Mouse (Mus musculus): ENCODE measurements around the gene Nol10. TPM values are rescaled to one million over a fixed set of nuclear protein-coding genes. Genes with fewer than 3 reads are reported as not detected.

The Nol10 gene
- total RNA-seq (2012; rRNA removed) (19.2 and 21.6 TPM in 2 replicates), polyA plus RNA-seq (2012; ENCODE audit: insufficient read depth in 1 of 2, insufficient read length in 2 of 2, low read depth in 1 of 2, low replicate concordance in 2 of 2, missing spikeins in 1 of 2) (100 to 1,000 TPM in 1 of 2 experiments, 10 to 100 TPM in 1; 44.2 to 128 TPM)

DNA sequence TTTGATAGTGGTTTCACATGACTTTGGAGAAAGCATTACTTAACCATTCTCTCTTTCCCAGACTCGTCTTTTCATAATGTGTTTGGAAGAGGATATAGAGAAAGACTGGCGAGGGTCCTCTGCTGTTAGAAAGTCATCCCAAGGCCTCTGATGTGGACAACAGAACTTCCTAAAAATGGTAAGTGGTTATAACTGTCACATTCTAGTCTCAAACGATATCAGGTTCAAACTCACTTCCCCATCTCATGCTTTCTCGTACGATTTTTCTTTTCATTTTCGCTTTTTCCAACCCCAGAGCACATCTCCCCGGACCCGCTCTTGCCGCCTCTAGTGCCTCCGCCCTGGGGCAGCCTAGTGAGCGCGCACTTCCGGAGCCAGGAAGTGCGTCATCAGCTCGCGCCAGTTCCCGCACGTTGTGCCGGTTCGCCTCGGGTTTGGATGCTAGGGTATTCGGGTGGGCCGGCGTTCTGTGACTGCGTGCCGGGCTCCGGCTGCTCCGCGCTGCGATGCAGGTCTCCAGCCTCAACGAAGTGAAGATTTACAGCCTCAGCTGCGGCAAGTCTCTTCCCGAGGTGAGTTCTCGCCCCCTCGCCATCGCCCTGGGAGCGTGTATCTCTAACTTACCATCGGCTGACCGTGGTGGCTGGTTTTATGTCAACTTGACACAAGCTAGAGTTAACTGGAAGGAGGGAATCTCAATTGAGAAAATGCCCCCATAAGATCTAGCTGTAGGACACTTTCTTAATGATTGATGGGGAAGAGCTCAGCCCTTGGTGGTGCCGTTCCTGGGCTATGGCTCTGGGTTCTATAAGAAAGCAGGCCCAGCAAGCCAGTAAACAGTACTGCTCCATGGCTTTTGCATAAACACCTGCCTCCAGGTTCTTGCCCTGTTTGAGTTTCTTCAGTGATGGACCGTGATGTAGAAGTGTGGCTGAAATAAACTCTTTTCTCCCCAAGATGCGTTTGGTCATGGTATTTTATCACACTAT is at the start of gene Nol10:
Nol10 (plus strand) TSS at position 411 of the 989 bp plus-strand sequence.
- peak; percentile 94 for DNase-seq (ENCODE audit: low read depth, low spot score)
- Histone ChIP-seq H3K4me3 (ENCODE audit: control insufficient read depth in 1 of 2, insufficient read depth in 1 of 2, low read depth in 2 of 2, low read length in 2 of 2) (peak within 1 kb of the TSS; percentile 70 to 81), H3K9ac (ENCODE audit: control insufficient read depth, low read depth, low read length, poor library complexity, severe bottlenecking) (peak within 1 kb of the TSS; percentile 73), H3K79me2 (ENCODE audit: control insufficient read depth, insufficient read depth, low read length, poor library complexity) (peaks cover 27% of the 10 kb centered on the region), H3K36me3 (ENCODE audit: control insufficient read depth in 1 of 2, insufficient read depth in 2 of 2, low read length in 2 of 2) (peaks cover 0 to 13% of the 10 kb centered on the region in 2 experiments; a peak in 2 of 4 replicates), H3K9me3 (replicated peaks; ENCODE audit: insufficient read depth, low read length) (no peaks in the 10 kb centered on the region), H3K27ac (ENCODE audit: control insufficient read depth, low read depth, low read length) (peak within 1 kb of the TSS; percentile 78), H3K4me1 (ENCODE audit: control insufficient read depth in 1 of 2, insufficient read depth in 2 of 2, low read length in 2 of 2) (peaks cover 3 to 10% of the 10 kb centered on the region in 2 experiments; a peak in 3 of 4 replicates), H3K27me3 (ENCODE audit: control insufficient read depth in 1 of 2, insufficient read depth in 2 of 2, low read length in 2 of 2) (no peaks in the 10 kb centered on the region)
- TF ChIP-seq SMC3 (IDR thresholded peaks at IDR 0.05; ENCODE audit: low read depth, low read length) (no peak), NRF1 (IDR thresholded peaks at IDR 0.05; ENCODE audit: insufficient read depth, low read depth, low read length, poor library complexity, severe bottlenecking) (no peak), ELF1 (IDR thresholded peaks at IDR 0.05; ENCODE audit: low read depth, low read length) (peak; percentile 49; the same call in 1 of the 2 replicates), POLR2A (IDR thresholded peaks at IDR 0.05; ENCODE audit: control insufficient read depth in 1 of 2, insufficient read depth in 1 of 2, low read depth in 1 of 2, low read length in 2 of 2, poor library complexity in 1 of 2) (peak; percentile 69 to 94; a peak in 2 of 4 replicates), TBP (IDR thresholded peaks at IDR 0.05; ENCODE audit: low read depth, low read length) (peak; percentile 85; the same call in 1 of the 2 replicates), MXI1 (IDR thresholded peaks at IDR 0.05; ENCODE audit: low read depth, low read length) (peak; percentile 94), GATA1 (IDR thresholded peaks at IDR 0.05; ENCODE audit: low read depth, low read length) (no peak), NELFE (IDR thresholded peaks at IDR 0.05; ENCODE audit: low read depth, low read length) (peak; percentile 95), POLR2AphosphoS2 (IDR thresholded peaks at IDR 0.05; ENCODE audit: low read length) (peak; percentile 90), HCFC1 (IDR thresholded peaks at IDR 0.05; ENCODE audit: low read depth, low read length) (peak; percentile 89), SIN3A (IDR thresholded peaks at IDR 0.05; ENCODE audit: low read length) (peak; percentile 91), MYC (IDR thresholded peaks at IDR 0.05; ENCODE audit: low read depth, low read length) (peak; percentile 72; the same call in 1 of the 2 replicates), TCF12 (IDR thresholded peaks at IDR 0.05; ENCODE audit: low read depth, low read length) (peak; percentile 55; the same call in 1 of the 2 replicates), MAX (IDR thresholded peaks at IDR 0.05; ENCODE audit: low read length) (peak; percentile 77), ZMIZ1 (IDR thresholded peaks at IDR 0.05; ENCODE audit: low read depth, low read length) (0 out of 2 replicates have a peak, but pooled peaks have one; percentile 57), MAFK (IDR thresholded peaks at IDR 0.05; ENCODE audit: borderline replicate concordance, low read depth, low read length) (no peak)

DNA sequence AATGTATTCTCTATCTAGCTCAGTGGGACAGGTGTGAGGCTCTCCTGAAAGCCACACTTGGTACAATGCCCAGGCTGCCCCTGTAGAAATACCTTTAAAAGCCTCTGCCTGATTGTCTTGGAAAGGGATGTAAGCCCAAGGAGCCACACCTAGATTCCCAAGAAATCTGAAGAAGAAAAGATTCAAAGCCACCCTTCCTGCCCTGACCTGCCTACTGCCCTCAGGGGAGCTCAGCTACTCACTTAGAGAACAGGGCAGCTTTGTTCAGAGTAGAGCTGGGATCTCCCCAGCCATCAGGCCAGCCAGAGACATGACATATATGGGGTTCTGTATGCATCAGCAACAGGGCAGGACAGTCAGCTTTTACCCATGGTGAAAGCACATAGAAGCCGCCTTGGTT is 48.4 kb upstream of the Nol10 start:
- no peaks in the 10 kb centered on the region for H3K79me2 ChIP-seq (ENCODE audit: control insufficient read depth, insufficient read depth, low read length, poor library complexity)
- H3K4me3 ChIP-seq (ENCODE audit: control insufficient read depth in 1 of 2, insufficient read depth in 1 of 2, low read depth in 2 of 2, low read length in 2 of 2) = no peak overlapping the region
- H3K9me3 ChIP-seq (replicated peaks; ENCODE audit: insufficient read depth, low read length) = no peaks in the 10 kb centered on the region
- H3K27me3 ChIP-seq (ENCODE audit: control insufficient read depth in 1 of 2, insufficient read depth in 2 of 2, low read length in 2 of 2) = no peaks in the 10 kb centered on the region; a peak in 2 of 4 replicates
- no peak overlapping the region for H3K27ac ChIP-seq (ENCODE audit: control insufficient read depth, low read depth, low read length)
- no peaks in the 10 kb centered on the region for H3K4me1 ChIP-seq (ENCODE audit: control insufficient read depth in 1 of 2, insufficient read depth in 2 of 2, low read length in 2 of 2)
- no peak overlapping the region for H3K9ac ChIP-seq (ENCODE audit: control insufficient read depth, low read depth, low read length, poor library complexity, severe bottlenecking)
- TF ChIP-seq MYB (IDR thresholded peaks at IDR 0.05; ENCODE audit: low read depth, low read length) = no peak
- TF ChIP-seq MEF2A (IDR thresholded peaks at IDR 0.05; ENCODE audit: extremely low read depth, insufficient replicate concordance, low read depth, low read length, poor library complexity, severe bottlenecking) = no peak
- TF ChIP-seq SIN3A (IDR thresholded peaks at IDR 0.05; ENCODE audit: low read length) = no peak
- no peak for TF ChIP-seq EP300 (IDR thresholded peaks at IDR 0.05; ENCODE audit: low read depth in 1 of 2, low read length in 2 of 2)
- TF ChIP-seq CHD1 (IDR thresholded peaks at IDR 0.05; ENCODE audit: low read depth, low read length) = no peak
- no peak for TF ChIP-seq ZNF384 (IDR thresholded peaks at IDR 0.05; ENCODE audit: low read depth, low read length)
- no peak for TF ChIP-seq POLR2AphosphoS2 (IDR thresholded peaks at IDR 0.05; ENCODE audit: low read length)
- TF ChIP-seq NRF1 (IDR thresholded peaks at IDR 0.05; ENCODE audit: insufficient read depth, low read depth, low read length, poor library complexity, severe bottlenecking) = no peak
- no peak for TF ChIP-seq ZKSCAN1 (IDR thresholded peaks at IDR 0.05; ENCODE audit: low read depth, low read length)
- no peak for TF ChIP-seq JUND (IDR thresholded peaks at IDR 0.05; ENCODE audit: low read depth, low read length)
- TF ChIP-seq RCOR1 (IDR thresholded peaks at IDR 0.05; ENCODE audit: low read depth, low read length) = no peak
- TF ChIP-seq MAZ (IDR thresholded peaks at IDR 0.05; ENCODE audit: low read depth, low read length) = no peak
- TF ChIP-seq TAL1 (IDR thresholded peaks at IDR 0.05; ENCODE audit: low read length) = no peak
- no peak for TF ChIP-seq MAX (IDR thresholded peaks at IDR 0.05; ENCODE audit: low read length)
- no peak for TF ChIP-seq CHD2 (IDR thresholded peaks at IDR 0.05; ENCODE audit: low read length)
- TF ChIP-seq BHLHE40 (IDR thresholded peaks at IDR 0.05; ENCODE audit: borderline replicate concordance, low read depth, low read length) = no peak
- TF ChIP-seq CTCF (IDR thresholded peaks at IDR 0.05 in 2 of 3, conservative IDR thresholded peaks at IDR 0.05 in 1 of 3; ENCODE audit: control insufficient read depth in 1 of 3, insufficient read depth in 1 of 3, low read depth in 2 of 3, low read length in 3 of 3, poor library complexity in 1 of 3, severe bottlenecking in 1 of 3) = no peak
- H3K36me3 ChIP-seq (ENCODE audit: control insufficient read depth in 1 of 2, insufficient read depth in 2 of 2, low read length in 2 of 2) = no peaks in the 10 kb centered on the region
- no peak for DNase-seq (ENCODE audit: low read depth, low spot score)

Measured in MEL (cell line).